Mouse (Mus musculus) myocyte (in vitro differentiated cells): ENCODE measurements around the gene Wnt6.

Source experiments
- MAX ChIP-seq: IDR thresholded peaks from one replicate; pipeline ENCODE4 v1.6.1; 2011; ENCODE audit warnings: low read depth, mild to moderate bottlenecking, control low read depth
- MYOD1 ChIP-seq, 3 experiments: IDR thresholded peaks; one replicate each; pipeline ENCODE4 v1.6.1; 2011; ENCODE audit warnings: control low read depth in 2 of 3, low read depth in 2 of 3, mild to moderate bottlenecking in 2 of 3, moderate library complexity in 1 of 3; ENCODE audit not compliant: insufficient read length in 2 of 3, control insufficient read depth in 1 of 3
- POLR2A ChIP-seq: IDR thresholded peaks from one replicate; pipeline ENCODE4 v1.6.1; 2011; ENCODE audit warnings: low read depth, mild to moderate bottlenecking, control low read depth, moderate library complexity; ENCODE audit not compliant: insufficient read length
- TCF12 ChIP-seq: IDR thresholded peaks from one replicate; pipeline ENCODE4 v1.6.1; 2011; ENCODE audit warnings: mild to moderate bottlenecking, control low read depth; ENCODE audit not compliant: poor library complexity, insufficient read depth, severe bottlenecking
- TCF3 ChIP-seq: IDR thresholded peaks from one replicate; pipeline ENCODE4 v1.6.1; 2011; ENCODE audit warnings: low read depth, control low read depth; ENCODE audit not compliant: insufficient read length
- USF1 ChIP-seq: IDR thresholded peaks from one replicate; pipeline ENCODE4 v1.6.1; 2011; ENCODE audit warnings: low read depth, mild to moderate bottlenecking, control low read depth, moderate library complexity

GRCm38 (mm10) chr1:74773136-74773535 lies 1.4 kb downstream of the Wnt6 start:
- TF ChIP-seq USF1 (no peak), POLR2A (no peak), TCF3 (no peak), MAX (no peak), TCF12 (no peak), MYOD1 (IDR thresholded peaks at IDR 0.05; ENCODE audit: control insufficient read depth in 1 of 3, insufficient read length in 2 of 3, low read depth in 2 of 3) (no peak)
